Mouse (Mus musculus) embryonic fibroblast, embryonic 13.5 days (primary cell): Measurements from ENCODE around the gene Asic4. TPM values are rescaled to one million over a fixed set of nuclear protein-coding genes. Genes with fewer than 3 reads are reported as not detected.

Experiments
- H3K27ac ChIP-seq: 2 replicates; pipeline ENCODE4 v1.5.1; 2012; ENCODE audit warnings: low read length, control low read depth, inconsistent platforms; ENCODE audit not compliant: insufficient read depth
- H3K4me1 ChIP-seq: 2 replicates; pipeline ENCODE4 v1.6.1; 2011; ENCODE audit warnings: low read length; ENCODE audit not compliant: control insufficient read depth, insufficient read depth
- H3K4me3 ChIP-seq: 2 replicates; pipeline ENCODE4 v1.5.1; 2011; ENCODE audit warnings: mild to moderate bottlenecking, control low read depth, low read length; ENCODE audit not compliant: insufficient read depth
- CTCF ChIP-seq: IDR thresholded peaks from 2 replicates; pipeline ENCODE4 v1.5.1; 2011; ENCODE audit warnings: mild to moderate bottlenecking, control low read depth, low read length, moderate library complexity, borderline replicate concordance; ENCODE audit not compliant: insufficient read depth
- POLR2A ChIP-seq: IDR thresholded peaks from 2 replicates; pipeline ENCODE4 v1.6.1; 2011; ENCODE audit warnings: low read depth, mild to moderate bottlenecking, control low read depth, low read length, moderate library complexity
- polyA plus RNA-seq: library from polyadenylated mRNA; stranded (reverse); fragments of >200 nt; gene quantifications from 2 replicates; pipeline ENCODE4 v1.2.4, GENCODE M21; 2011; ENCODE audit warnings: low read depth; ENCODE audit not compliant: missing spikeins, insufficient read length

The Asic4 gene
- polyA plus RNA-seq, 1 experiment: not detected

- 0 out of 2 replicates have a peak, but pooled peaks cover 2% of the 10 kb centered on the region for H3K4me1 ChIP-seq
- H3K4me3 ChIP-seq: no peak overlapping the region
- H3K27ac ChIP-seq: no peak overlapping the region
- TF ChIP-seq POLR2A (no peak), CTCF (no peak)
Measured at GRCm38 (mm10) chr1:75449377-75450135, 680 bp upstream of the Asic4 start.

GRCm38 (mm10) chr1:75451900-75452299 is 1.7 kb downstream of the Asic4 start:
- 0 out of 2 replicates have a peak, but pooled peaks cover 2% of the 10 kb centered on the region for H3K4me1 ChIP-seq
- no peak overlapping the region for H3K4me3 ChIP-seq
- no peak overlapping the region for H3K27ac ChIP-seq
- TF ChIP-seq POLR2A: no peak
- no peak for TF ChIP-seq CTCF

- Histone ChIP-seq H3K4me3 (no peak overlapping the region), H3K27ac (no peak overlapping the region), H3K4me1 (no peaks in the 10 kb centered on the region)
- no peak for TF ChIP-seq CTCF
- no peak for TF ChIP-seq POLR2A
Measured at GRCm38 (mm10) chr1:75455433-75455832, 5.2 kb downstream of the Asic4 start.

GRCm38 (mm10) chr1:75455948-75456347 is 5.7 kb downstream of the Asic4 start:
- Histone ChIP-seq H3K27ac (no peak overlapping the region), H3K4me3 (no peak overlapping the region), H3K4me1 (no peaks in the 10 kb centered on the region)
- no peak for TF ChIP-seq CTCF
- TF ChIP-seq POLR2A: no peak

- H3K4me1 ChIP-seq: no peaks in the 10 kb centered on the region
- H3K4me3 ChIP-seq: no peak overlapping the region
- no peak overlapping the region for H3K27ac ChIP-seq
- TF ChIP-seq POLR2A (no peak), CTCF (no peak)
Measured at GRCm38 (mm10) chr1:75456746-75457564, 6.7 kb downstream of the Asic4 start.

- Histone ChIP-seq H3K4me3 (no peak overlapping the region), H3K27ac (no peak overlapping the region), H3K4me1 (no peaks in the 10 kb centered on the region)
- no peak for TF ChIP-seq CTCF
- TF ChIP-seq POLR2A: no peak
Measured at GRCm38 (mm10) chr1:75457710-75458024, 7.4 kb downstream of the Asic4 start.

GRCm38 (mm10) chr1:75458025-75458788 is 8.0 kb downstream of the Asic4 start:
- H3K27ac ChIP-seq: peak overlapping the region; percentile 4
- TF ChIP-seq CTCF (no peak), POLR2A (peak; percentile 16; the same call in 1 of the 2 replicates)
- no peak overlapping the region for H3K4me3 ChIP-seq
- H3K4me1 ChIP-seq: no peaks in the 10 kb centered on the region

GRCm38 (mm10) chr1:75458789-75459684 is 8.8 kb downstream of the Asic4 start:
- Histone ChIP-seq H3K4me1 (no peaks in the 10 kb centered on the region), H3K27ac (peak overlapping the region; percentile 4; the same call in 1 of the 2 replicates), H3K4me3 (no peak overlapping the region)
- TF ChIP-seq CTCF (no peak), POLR2A (no peak)

GRCm38 (mm10) chr1:75460297-75460696 is 10.1 kb downstream of the Asic4 start:
- H3K4me1 ChIP-seq: no peaks in the 10 kb centered on the region
- no peak overlapping the region for H3K27ac ChIP-seq
- no peak overlapping the region for H3K4me3 ChIP-seq
- no peak for TF ChIP-seq POLR2A
- no peak for TF ChIP-seq CTCF
